Mouse (Mus musculus): Measurements from ENCODE around the gene Wdfy4. TPM values are rescaled to one million over a fixed set of nuclear protein-coding genes. Genes with fewer than 3 reads are reported as not detected.

Wdfy4 gene
- total and polyA plus RNA-seq, 2 experiments from 2014 or later = 0.14 to 1.4 TPM

GRCm38 (mm10) chr14:33203777-33204176, 18.5 kb upstream of the Wdfy4 start:
- ATAC-seq (ENCODE audit: insufficient read depth, low read depth) (no peak), DNase-seq (ENCODE audit: low spot score) (no peak)
- no peak overlapping the region for H3K4me2 ChIP-seq (ENCODE audit: low read depth, low read length)
- no peak for TF ChIP-seq CTCF (IDR thresholded peaks at IDR 0.05; ENCODE audit: low read depth)
- no peak for TF ChIP-seq EP300 (IDR thresholded peaks at IDR 0.05; ENCODE audit: low read depth)
- H3K27me3 ChIP-seq (ENCODE audit: control insufficient read depth, insufficient read depth, low read length) = no peaks in the 10 kb centered on the region
- no peak overlapping the region for H3K27ac ChIP-seq (ENCODE audit: low read depth)
- H3K4me1 ChIP-seq (ENCODE audit: control insufficient read depth, insufficient read depth) = no peaks in the 10 kb centered on the region
- no peak overlapping the region for H3K4me3 ChIP-seq (ENCODE audit: low read depth, low read length)
- WGBS = 76% methylated on average over 14 of the region's 14 CpGs
- H3K9ac ChIP-seq (replicated peaks; ENCODE audit: low read depth, low read length) = no peak overlapping the region
- no peaks in the 10 kb centered on the region for H3K36me3 ChIP-seq (replicated peaks; ENCODE audit: control insufficient read depth, insufficient read depth, low read length)
- H3K9me3 ChIP-seq (replicated peaks; ENCODE audit: control insufficient read depth, low read length) = no peaks in the 10 kb centered on the region

- H3K9me3 ChIP-seq (replicated peaks; ENCODE audit: control insufficient read depth, low read length) = no peaks in the 10 kb centered on the region
- H3K9ac ChIP-seq (replicated peaks; ENCODE audit: low read depth, low read length) = no peak overlapping the region
Observed at GRCm38 (mm10) chr14:33202885-33203284, 17.6 kb upstream of the Wdfy4 start.

DNA sequence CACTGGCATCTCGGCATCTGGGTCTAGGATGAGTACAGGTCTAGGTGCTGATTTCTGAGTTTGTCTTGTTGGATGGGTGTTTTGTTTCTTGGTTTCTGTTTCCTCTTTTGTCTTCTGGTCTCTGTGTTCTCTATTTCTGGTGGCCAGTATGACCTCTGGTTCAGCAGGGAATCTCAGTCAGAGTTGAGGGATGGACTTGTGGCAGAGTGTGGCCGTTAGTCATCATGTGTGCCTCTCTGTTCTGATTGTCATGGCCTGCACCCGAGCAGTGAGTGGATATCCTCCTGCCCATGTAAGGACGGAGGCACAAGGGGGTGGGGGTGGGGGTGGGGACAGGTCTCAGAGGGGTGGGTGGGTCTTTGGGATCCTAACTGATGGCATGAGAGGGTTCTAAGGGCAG, 16.9 kb upstream of the Wdfy4 start:
- ATAC-seq (ENCODE audit: insufficient read depth, low read depth) (no peak), DNase-seq (ENCODE audit: low spot score) (no peak)
- Histone ChIP-seq H3K9me3 (replicated peaks; ENCODE audit: control insufficient read depth, low read length) (no peaks in the 10 kb centered on the region), H3K4me2 (ENCODE audit: low read depth, low read length) (no peak overlapping the region), H3K9ac (replicated peaks; ENCODE audit: low read depth, low read length) (no peak overlapping the region), H3K27me3 (ENCODE audit: control insufficient read depth, insufficient read depth, low read length) (no peaks in the 10 kb centered on the region), H3K27ac (ENCODE audit: low read depth) (no peak overlapping the region), H3K4me3 (ENCODE audit: low read depth, low read length) (no peak overlapping the region), H3K36me3 (replicated peaks; ENCODE audit: control insufficient read depth, insufficient read depth, low read length) (no peaks in the 10 kb centered on the region), H3K4me1 (ENCODE audit: control insufficient read depth, insufficient read depth) (no peaks in the 10 kb centered on the region)
- TF ChIP-seq EP300 (IDR thresholded peaks at IDR 0.05; ENCODE audit: low read depth) (no peak), CTCF (IDR thresholded peaks at IDR 0.05; ENCODE audit: low read depth) (no peak)
- WGBS = 72% methylated on average over 4 of the region's 4 CpGs

More at GRCm38 (mm10) chr14:33202885-33203284, 17.6 kb upstream of the Wdfy4 start:
- H3K27me3 ChIP-seq (ENCODE audit: control insufficient read depth, insufficient read depth, low read length) = no peaks in the 10 kb centered on the region
- no peaks in the 10 kb centered on the region for H3K4me1 ChIP-seq (ENCODE audit: control insufficient read depth, insufficient read depth)
- 62% methylated on average over 6 of the region's 6 CpGs for WGBS
- no peak overlapping the region for H3K4me3 ChIP-seq (ENCODE audit: low read depth, low read length)
- H3K36me3 ChIP-seq (replicated peaks; ENCODE audit: control insufficient read depth, insufficient read depth, low read length) = no peaks in the 10 kb centered on the region
- DNase-seq (ENCODE audit: low spot score) (no peak), ATAC-seq (ENCODE audit: insufficient read depth, low read depth) (no peak)
- no peak overlapping the region for H3K27ac ChIP-seq (ENCODE audit: low read depth)
- H3K4me2 ChIP-seq (ENCODE audit: low read depth, low read length) = no peak overlapping the region
- TF ChIP-seq EP300 (IDR thresholded peaks at IDR 0.05; ENCODE audit: low read depth) = no peak
- TF ChIP-seq CTCF (IDR thresholded peaks at IDR 0.05; ENCODE audit: low read depth) = no peak

DNA sequence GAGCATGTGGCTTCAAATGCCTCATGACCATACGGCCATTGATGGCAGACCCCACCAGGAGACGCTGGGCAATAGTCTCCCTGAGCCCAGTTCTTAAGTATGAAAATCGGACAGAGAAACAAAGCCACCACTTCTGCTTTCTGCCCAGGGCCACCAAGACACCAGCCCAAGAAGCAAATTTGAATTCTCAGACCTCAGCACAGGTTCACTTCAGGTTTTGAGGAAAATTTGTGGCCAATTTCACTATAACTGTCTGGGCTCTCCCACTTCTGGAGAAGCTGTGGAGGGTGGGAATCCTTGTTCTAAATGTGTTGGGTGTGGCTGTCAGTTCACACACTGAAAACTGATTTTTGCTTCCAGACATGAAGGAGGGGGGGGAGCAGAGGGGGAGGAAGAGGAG, 8.9 kb upstream of the Wdfy4 start:
- 69% methylated on average over 3 of the region's 3 CpGs for WGBS
- H3K4me2 ChIP-seq (ENCODE audit: low read depth, low read length) = no peak overlapping the region
- TF ChIP-seq EP300 (IDR thresholded peaks at IDR 0.05; ENCODE audit: low read depth) (no peak), CTCF (IDR thresholded peaks at IDR 0.05; ENCODE audit: low read depth) (no peak)
- H3K4me3 ChIP-seq (ENCODE audit: low read depth, low read length) = no peak overlapping the region
- DNase-seq (ENCODE audit: low spot score) (no peak), ATAC-seq (ENCODE audit: insufficient read depth, low read depth) (no peak)
- no peaks in the 10 kb centered on the region for H3K9me3 ChIP-seq (replicated peaks; ENCODE audit: control insufficient read depth, low read length)
- no peak overlapping the region for H3K9ac ChIP-seq (replicated peaks; ENCODE audit: low read depth, low read length)
- H3K27me3 ChIP-seq (ENCODE audit: control insufficient read depth, insufficient read depth, low read length) = no peaks in the 10 kb centered on the region
- H3K27ac ChIP-seq (ENCODE audit: low read depth) = no peak overlapping the region
- H3K36me3 ChIP-seq (replicated peaks; ENCODE audit: control insufficient read depth, insufficient read depth, low read length) = no peaks in the 10 kb centered on the region
- H3K4me1 ChIP-seq (ENCODE audit: control insufficient read depth, insufficient read depth) = 0 out of 2 replicates have a peak, but pooled peaks cover 3% of the 10 kb centered on the region

- Histone ChIP-seq H3K36me3 (replicated peaks; ENCODE audit: control insufficient read depth, insufficient read depth, low read length) (no peaks in the 10 kb centered on the region), H3K4me2 (ENCODE audit: low read depth, low read length) (no peak overlapping the region), H3K27ac (ENCODE audit: low read depth) (no peak overlapping the region), H3K4me3 (ENCODE audit: low read depth, low read length) (no peak overlapping the region), H3K27me3 (ENCODE audit: control insufficient read depth, insufficient read depth, low read length) (no peaks in the 10 kb centered on the region), H3K9me3 (replicated peaks; ENCODE audit: control insufficient read depth, low read length) (no peaks in the 10 kb centered on the region), H3K4me1 (ENCODE audit: control insufficient read depth, insufficient read depth) (0 out of 2 replicates have a peak, but pooled peaks cover 3% of the 10 kb centered on the region), H3K9ac (replicated peaks; ENCODE audit: low read depth, low read length) (no peak overlapping the region)
- ATAC-seq (ENCODE audit: insufficient read depth, low read depth) = no peak
- TF ChIP-seq CTCF (IDR thresholded peaks at IDR 0.05; ENCODE audit: low read depth) (no peak), EP300 (IDR thresholded peaks at IDR 0.05; ENCODE audit: low read depth) (no peak)
- no peak for DNase-seq (ENCODE audit: low spot score)
Observed at GRCm38 (mm10) chr14:33193762-33194161, 8.5 kb upstream of the Wdfy4 start.

DNA sequence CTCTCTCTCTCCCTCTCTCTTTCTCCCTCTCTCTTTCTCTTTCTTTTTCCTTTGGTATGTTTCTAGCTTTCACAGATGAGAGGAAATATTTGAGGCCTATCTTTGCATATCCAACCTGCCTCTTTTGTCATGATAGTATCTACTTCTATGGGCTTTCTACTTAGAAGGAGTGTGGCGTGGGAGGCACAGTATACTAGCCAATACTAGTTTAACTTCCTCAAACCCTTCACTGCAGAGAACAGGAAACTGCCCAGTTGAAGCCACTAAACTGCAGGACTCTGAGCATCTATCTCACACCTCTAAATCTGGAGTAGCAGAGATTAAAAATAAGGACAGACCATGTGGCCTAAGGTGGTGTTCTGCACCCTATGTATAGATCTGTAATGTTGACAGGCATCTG, 5.3 kb upstream of the Wdfy4 start:
- Histone ChIP-seq H3K27ac (ENCODE audit: low read depth) (no peak overlapping the region), H3K36me3 (replicated peaks; ENCODE audit: control insufficient read depth, insufficient read depth, low read length) (no peaks in the 10 kb centered on the region), H3K27me3 (ENCODE audit: control insufficient read depth, insufficient read depth, low read length) (no peaks in the 10 kb centered on the region), H3K4me1 (ENCODE audit: control insufficient read depth, insufficient read depth) (0 out of 2 replicates have a peak, but pooled peaks cover 3% of the 10 kb centered on the region), H3K4me2 (ENCODE audit: low read depth, low read length) (no peak overlapping the region), H3K9ac (replicated peaks; ENCODE audit: low read depth, low read length) (no peak overlapping the region), H3K4me3 (ENCODE audit: low read depth, low read length) (no peak overlapping the region), H3K9me3 (replicated peaks; ENCODE audit: control insufficient read depth, low read length) (no peaks in the 10 kb centered on the region)
- no peak for ATAC-seq (ENCODE audit: insufficient read depth, low read depth)
- no peak for DNase-seq (ENCODE audit: low spot score)
- WGBS = 74% methylated on average over 1 of the region's 1 CpGs
- no peak for TF ChIP-seq EP300 (IDR thresholded peaks at IDR 0.05; ENCODE audit: low read depth)
- no peak for TF ChIP-seq CTCF (IDR thresholded peaks at IDR 0.05; ENCODE audit: low read depth)
